Mouse (Mus musculus) inflammation-experienced regulatory T-cells, adult 6 months (primary cell): ENCODE results near the gene Elfn1. TPM values are rescaled to one million over a fixed set of nuclear protein-coding genes. Genes with fewer than 3 reads are reported as not detected.

ENCODE experiments used
- ATAC-seq: one replicate; pipeline ENCODE4 v1.8.0; 2017
- polyA plus RNA-seq, 3 experiments: library from polyadenylated mRNA; unstranded; fragments of 100-300 nt; shearing (Covaris generic); gene quantifications; one replicate each; pipeline ENCODE4 v1.2.1; 2017

Elfn1 gene
- polyA plus RNA-seq, 3 experiments from 2014 or later = not detected

DNA sequence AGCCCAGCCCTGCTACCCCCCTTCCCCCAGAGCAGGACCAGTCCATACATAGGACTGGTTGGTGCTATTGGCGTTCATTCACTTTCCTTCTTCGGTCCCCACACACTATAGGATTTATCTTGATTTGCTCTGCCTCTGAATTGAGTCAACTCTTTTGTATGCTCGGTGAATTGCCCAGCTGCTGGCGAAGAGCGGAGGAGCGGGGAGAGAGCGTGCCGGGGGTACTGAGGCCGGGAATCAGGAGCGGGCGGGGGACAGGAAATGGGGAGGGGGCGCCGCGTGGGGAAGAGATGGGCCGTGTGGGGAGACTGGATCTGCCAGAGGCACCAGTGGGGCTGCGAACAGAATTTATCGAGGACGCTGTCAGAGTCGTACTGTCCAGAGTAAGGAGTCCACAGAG is 3.8 kb downstream of the Elfn1 start:
- no peak for ATAC-seq

- ATAC-seq = no peak
Measured at GRCm38 (mm10) chr5:139912121-139912771, 4.5 kb downstream of the Elfn1 start.

- ATAC-seq = no peak
Measured at GRCm38 (mm10) chr5:139921666-139922065, 13.9 kb downstream of the Elfn1 start.

DNA sequence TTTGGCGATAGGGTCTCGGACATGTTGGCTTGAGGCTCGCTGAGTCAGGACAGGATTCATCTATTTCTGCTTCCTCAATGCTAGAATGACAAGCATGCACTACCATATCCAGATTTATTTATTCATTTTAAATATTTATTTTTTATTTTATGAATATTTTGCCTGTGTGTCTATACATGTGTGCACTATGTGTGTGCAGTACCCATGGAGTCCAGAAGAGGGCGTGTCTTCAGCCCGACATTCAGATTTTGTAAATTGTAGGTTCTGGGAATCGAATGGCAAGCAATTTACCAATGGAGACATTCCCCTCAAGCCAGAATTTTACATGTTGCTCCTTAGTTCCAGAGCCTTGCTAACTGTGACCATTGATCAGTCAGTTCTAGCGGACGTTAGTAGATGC is 16.1 kb downstream of the Elfn1 start:
- ATAC-seq = no peak

DNA sequence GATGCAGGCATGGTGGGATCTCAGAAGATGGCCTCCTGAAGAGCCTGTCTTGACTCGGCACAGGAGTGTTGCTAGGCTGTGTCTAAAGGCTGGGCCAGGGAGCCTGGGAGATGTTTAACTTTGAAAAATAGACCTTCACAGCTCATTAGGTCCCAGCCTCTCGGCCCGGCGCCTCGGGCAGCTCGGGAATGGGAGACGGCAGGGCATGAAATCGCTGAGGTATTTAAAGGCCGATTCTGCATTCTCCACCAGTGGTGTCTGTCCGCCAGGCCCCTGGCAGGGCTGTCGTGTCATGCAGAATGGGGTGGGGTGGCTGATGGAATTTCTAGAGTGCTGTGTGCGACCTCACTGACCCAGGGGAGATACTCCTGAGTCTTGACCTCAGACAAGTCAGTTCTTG is 22.4 kb downstream of the Elfn1 start:
- no peak for ATAC-seq

GRCm38 (mm10) chr5:139930927-139931351 is 23.2 kb downstream of the Elfn1 start:
- peak; percentile 83 for ATAC-seq

- ATAC-seq = peak; percentile 16
Measured at GRCm38 (mm10) chr5:139931947-139932540, 24.3 kb downstream of the Elfn1 start.

DNA sequence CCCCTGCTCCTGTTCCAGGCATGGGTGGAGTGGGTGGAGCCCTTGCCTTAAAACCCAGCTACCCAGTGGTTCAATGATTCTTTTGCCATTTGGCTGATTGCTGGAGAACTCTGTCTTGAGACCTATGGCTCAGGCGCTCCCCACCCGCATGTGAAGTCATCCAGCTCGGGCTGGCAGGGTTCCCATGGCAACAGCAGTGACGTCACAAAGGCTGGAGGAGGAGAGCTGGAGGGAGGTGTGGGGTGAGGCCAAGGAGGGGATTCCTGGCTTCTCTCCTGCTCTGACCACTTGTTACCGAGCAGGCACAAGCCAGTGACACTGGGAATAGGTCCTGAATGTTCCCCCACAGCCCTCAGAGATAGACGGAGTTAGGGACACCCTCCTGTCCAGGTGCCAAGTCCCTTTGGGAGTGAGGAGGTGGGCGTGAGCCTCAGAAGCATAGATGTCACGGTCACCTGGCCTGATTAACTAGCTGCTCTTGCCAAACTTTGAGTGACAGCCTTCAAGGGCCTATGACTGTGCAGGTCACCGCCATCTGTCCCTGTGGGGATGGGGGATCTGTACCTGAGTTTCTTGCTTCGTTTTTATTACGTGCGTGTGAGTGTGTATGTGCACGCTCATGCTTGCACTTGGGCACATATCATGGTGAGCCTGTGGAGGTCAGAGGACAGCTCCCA is 25.0 kb downstream of the Elfn1 start:
- ATAC-seq = peak; percentile 47

GRCm38 (mm10) chr5:139933476-139933875 is 25.7 kb downstream of the Elfn1 start:
- ATAC-seq = no peak

- no peak for ATAC-seq
Measured at GRCm38 (mm10) chr5:139936431-139936830, 28.7 kb downstream of the Elfn1 start.

DNA sequence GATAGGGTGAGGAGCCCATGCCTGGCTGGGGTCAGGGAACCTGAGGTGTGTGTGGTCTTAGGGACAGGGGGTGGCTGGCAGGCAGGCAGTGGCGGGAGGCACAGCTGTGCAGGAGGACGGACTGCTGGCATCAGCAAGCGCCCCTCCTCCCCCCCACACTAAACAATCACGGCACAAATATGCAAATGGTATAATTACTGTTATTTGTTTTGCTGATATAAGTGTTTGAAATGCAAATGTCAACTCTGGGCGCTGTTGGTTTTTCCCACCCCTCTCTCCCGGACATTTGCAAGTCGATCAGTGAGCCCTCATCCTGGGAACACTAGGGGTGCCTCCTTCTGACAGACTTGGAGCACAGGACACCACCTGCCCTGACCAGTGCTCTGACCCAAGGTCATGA is 37.0 kb downstream of the Elfn1 start:
- ATAC-seq = no peak

GRCm38 (mm10) chr5:139945715-139946364 is 38.1 kb downstream of the Elfn1 start:
- ATAC-seq = no peak

- ATAC-seq = no peak
Measured at GRCm38 (mm10) chr5:139947446-139947845, 39.7 kb downstream of the Elfn1 start.

DNA sequence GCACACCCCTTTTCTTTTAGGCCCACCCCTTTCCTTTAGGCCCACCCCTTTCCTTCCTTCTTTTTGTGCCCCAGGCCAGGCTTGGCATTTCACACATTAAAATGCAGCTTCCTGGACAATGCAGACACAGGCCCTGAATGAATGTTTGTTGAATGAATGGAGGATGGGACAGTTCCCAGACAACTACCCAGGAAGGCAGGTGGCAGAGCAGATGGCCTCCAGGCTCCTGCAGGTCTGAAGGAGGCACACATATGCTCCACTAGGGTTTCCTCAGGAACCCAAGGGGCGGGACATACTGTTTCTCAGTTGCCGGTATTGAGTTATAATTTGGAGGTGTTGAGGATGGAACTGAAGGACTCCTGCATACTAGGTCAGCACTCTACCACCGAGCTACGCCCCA is 40.8 kb downstream of the Elfn1 start:
- ATAC-seq = no peak

- ATAC-seq = no peak
Measured at GRCm38 (mm10) chr5:139949363-139949762, 41.6 kb downstream of the Elfn1 start.

- no peak for ATAC-seq
Measured at GRCm38 (mm10) chr5:139949975-139950578, 42.3 kb downstream of the Elfn1 start.

- peak; percentile 32 for ATAC-seq
Measured at GRCm38 (mm10) chr5:139956859-139957258, 49.1 kb downstream of the Elfn1 start.

- ATAC-seq = no peak
Measured at GRCm38 (mm10) chr5:139959741-139960140, 52.0 kb downstream of the Elfn1 start.

- ATAC-seq = no peak
Measured at GRCm38 (mm10) chr5:139964391-139964790, 56.6 kb downstream of the Elfn1 start.

DNA sequence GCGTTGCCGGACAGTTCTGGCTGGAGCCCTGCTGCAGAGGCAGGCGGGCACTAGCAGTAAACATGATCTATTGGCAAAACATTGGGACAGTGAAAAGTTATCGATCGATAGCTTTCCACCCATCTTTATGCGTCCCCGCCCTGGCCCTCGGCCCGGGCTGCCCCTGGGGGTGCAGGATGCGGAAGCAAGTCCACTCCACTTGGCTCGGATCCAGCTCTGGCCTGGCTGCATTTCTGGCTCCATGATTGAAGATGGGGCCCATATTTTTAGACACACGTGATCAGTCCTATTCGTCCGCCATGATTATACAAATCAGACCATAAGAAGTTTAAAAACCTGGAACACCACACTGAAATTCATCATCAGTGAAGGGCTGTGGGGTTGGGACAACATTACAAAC is 57.9 kb downstream of the Elfn1 start:
- no peak for ATAC-seq

GRCm38 (mm10) chr5:139969151-139969948 is 61.6 kb downstream of the Elfn1 start:
- no peak for ATAC-seq

DNA sequence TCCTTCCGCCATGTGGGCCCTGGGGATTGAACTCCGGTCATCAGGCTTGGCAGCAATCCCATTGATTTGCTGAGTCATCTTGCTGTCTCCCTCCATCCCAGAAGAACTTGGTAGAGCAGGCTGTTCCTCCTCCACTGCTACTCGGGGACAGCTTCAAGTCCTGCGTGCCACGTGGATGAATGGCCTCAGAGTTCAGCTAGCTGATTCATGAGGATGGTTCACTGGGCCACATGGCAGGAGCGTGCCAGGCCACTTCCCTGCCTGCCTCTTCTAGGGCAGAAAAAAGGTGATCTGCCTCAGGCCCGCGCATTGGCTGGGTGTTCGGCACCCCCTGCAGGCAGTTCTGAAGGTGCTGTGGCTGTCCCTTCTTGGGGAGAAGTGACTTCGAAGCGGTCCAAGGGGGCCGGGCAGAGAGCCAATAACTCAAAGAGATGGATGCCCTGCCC is 62.5 kb downstream of the Elfn1 start:
- no peak for ATAC-seq
